Mouse (Mus musculus) embryonic fibroblast, embryonic 13.5 days (primary cell): ENCODE data around the gene Ldhc. TPM values are rescaled to one million over a fixed set of nuclear protein-coding genes. Genes with fewer than 3 reads are reported as not detected.

Experiments used
- H3K27ac ChIP-seq: 2 replicates; pipeline ENCODE4 v1.5.1; 2012; ENCODE audit warnings: low read length, control low read depth, inconsistent platforms; ENCODE audit not compliant: insufficient read depth
- H3K4me1 ChIP-seq: 2 replicates; pipeline ENCODE4 v1.6.1; 2011; ENCODE audit warnings: low read length; ENCODE audit not compliant: control insufficient read depth, insufficient read depth
- H3K4me3 ChIP-seq: 2 replicates; pipeline ENCODE4 v1.5.1; 2011; ENCODE audit warnings: mild to moderate bottlenecking, control low read depth, low read length; ENCODE audit not compliant: insufficient read depth
- CTCF ChIP-seq: IDR thresholded peaks from 2 replicates; pipeline ENCODE4 v1.5.1; 2011; ENCODE audit warnings: mild to moderate bottlenecking, control low read depth, low read length, moderate library complexity, borderline replicate concordance; ENCODE audit not compliant: insufficient read depth
- POLR2A ChIP-seq: IDR thresholded peaks from 2 replicates; pipeline ENCODE4 v1.6.1; 2011; ENCODE audit warnings: low read depth, mild to moderate bottlenecking, control low read depth, low read length, moderate library complexity
- polyA plus RNA-seq: library from polyadenylated mRNA; stranded (reverse); fragments of >200 nt; gene quantifications from 2 replicates; pipeline ENCODE4 v1.2.4, GENCODE M21; 2011; ENCODE audit warnings: low read depth; ENCODE audit not compliant: missing spikeins, insufficient read length

Ldhc gene
- polyA plus RNA-seq, 1 experiment = not detected

DNA sequence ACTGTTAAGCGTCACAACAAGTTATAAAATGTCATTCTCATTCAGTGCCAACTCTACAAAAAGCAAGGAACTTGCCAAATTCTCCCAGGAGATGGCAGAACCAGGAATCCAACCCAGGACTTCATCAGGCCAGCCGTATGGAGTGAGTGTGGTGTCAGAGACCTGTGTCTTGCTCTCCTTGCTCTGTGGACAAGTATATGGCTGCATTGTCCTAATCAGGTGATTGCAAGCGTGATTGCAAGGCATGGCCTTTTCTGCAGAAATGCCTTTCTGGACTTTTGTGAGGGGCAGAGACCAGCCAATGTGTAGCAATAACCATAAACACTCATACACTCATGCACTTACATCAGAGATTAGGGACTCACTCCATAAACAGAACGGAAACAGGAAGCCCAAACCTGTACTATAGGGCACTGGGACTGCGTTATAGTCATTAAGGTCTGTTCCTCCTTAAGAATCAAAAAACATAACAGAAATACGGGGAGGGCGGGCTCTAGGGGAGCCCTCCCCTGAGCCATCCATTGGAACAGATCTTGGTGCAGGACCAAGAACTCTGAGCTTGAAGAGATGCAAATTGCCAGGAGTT, 27.2 kb upstream of the Ldhc start:
- TF ChIP-seq CTCF (no peak), POLR2A (no peak)
- Histone ChIP-seq H3K27ac (no peak overlapping the region), H3K4me3 (no peak overlapping the region)

GRCm38 (mm10) chr7:46834994-46835610, 25.9 kb upstream of the Ldhc start:
- peaks cover 6% of the 10 kb centered on the region; the same call in 1 of the 2 replicates for H3K4me1 ChIP-seq
- H3K27ac ChIP-seq = no peak overlapping the region
- TF ChIP-seq POLR2A = no peak
- no peak for TF ChIP-seq CTCF
- H3K4me3 ChIP-seq = no peak overlapping the region

More for the DNA sequence above, 27.2 kb upstream of the Ldhc start:
- no peaks in the 10 kb centered on the region for H3K4me1 ChIP-seq

- Histone ChIP-seq H3K4me3 (no peak overlapping the region), H3K4me1 (peaks cover 6% of the 10 kb centered on the region; the same call in 1 of the 2 replicates), H3K27ac (no peak overlapping the region)
- TF ChIP-seq CTCF (no peak), POLR2A (no peak)
Measured at GRCm38 (mm10) chr7:46836357-46836756, 24.6 kb upstream of the Ldhc start.

- H3K4me1 ChIP-seq = peaks cover 6% of the 10 kb centered on the region; the same call in 1 of the 2 replicates
Measured at GRCm38 (mm10) chr7:46837073-46837472, 23.9 kb upstream of the Ldhc start.

GRCm38 (mm10) chr7:46838104-46838671, 22.8 kb upstream of the Ldhc start:
- TF ChIP-seq CTCF = no peak
- TF ChIP-seq POLR2A = peak; percentile 90

More at GRCm38 (mm10) chr7:46837073-46837472, 23.9 kb upstream of the Ldhc start:
- TF ChIP-seq CTCF (no peak), POLR2A (no peak)
- Histone ChIP-seq H3K4me3 (no peak overlapping the region), H3K27ac (no peak overlapping the region)

DNA sequence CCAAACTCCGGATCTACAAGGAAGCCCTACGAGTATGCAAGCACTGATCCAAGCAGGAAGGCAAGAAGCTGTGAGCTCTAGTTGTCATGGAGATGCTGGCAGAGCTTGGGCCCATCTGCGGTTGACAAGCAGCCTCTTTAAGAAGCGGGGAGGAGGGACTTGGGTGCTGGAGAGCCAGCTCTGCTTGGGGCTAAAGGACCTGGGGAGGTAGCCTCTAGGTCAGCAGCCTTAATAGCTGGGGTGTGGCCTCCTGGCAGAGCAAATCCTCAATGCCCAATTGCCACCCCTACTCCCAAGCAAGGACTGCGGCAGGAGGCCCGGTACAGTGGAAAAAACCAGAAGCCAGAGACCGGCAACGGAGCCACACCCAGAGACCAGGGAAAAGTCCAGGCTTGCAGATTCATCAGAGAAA, 22.1 kb upstream of the Ldhc start:
- H3K27ac ChIP-seq = peak overlapping the region; percentile 81
- H3K4me3 ChIP-seq = no peak overlapping the region
- TF ChIP-seq CTCF (no peak), POLR2A (peak; percentile 28)
- H3K4me1 ChIP-seq = peaks cover 6% of the 10 kb centered on the region; the same call in 1 of the 2 replicates

More at GRCm38 (mm10) chr7:46838104-46838671, 22.8 kb upstream of the Ldhc start:
- peak overlapping the region; percentile 88 for H3K27ac ChIP-seq
- no peak overlapping the region for H3K4me3 ChIP-seq
- peaks cover 6% of the 10 kb centered on the region; the same call in 1 of the 2 replicates for H3K4me1 ChIP-seq

DNA sequence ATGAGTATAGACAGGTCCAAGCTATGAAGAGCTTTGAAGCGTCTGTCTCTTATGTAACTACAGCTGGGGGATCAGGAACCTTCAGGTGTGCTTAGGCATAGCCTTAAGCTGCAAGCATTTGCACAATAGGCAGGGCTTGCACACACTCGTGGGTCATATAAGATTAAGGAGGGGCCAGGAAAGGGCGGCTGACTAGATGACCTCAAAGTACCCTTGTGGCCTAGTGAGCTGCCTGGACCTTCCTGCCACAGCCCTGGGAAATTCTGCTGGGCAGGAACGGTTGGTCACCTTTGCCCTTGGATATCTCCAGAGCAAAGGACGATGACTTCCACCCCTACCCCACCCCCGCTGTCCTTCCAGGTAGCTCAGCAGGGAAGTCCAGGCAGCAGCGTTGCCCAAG, 21.6 kb upstream of the Ldhc start:
- TF ChIP-seq CTCF = no peak
- TF ChIP-seq POLR2A = no peak
- Histone ChIP-seq H3K4me1 (peaks cover 6% of the 10 kb centered on the region; the same call in 1 of the 2 replicates), H3K4me3 (no peak overlapping the region), H3K27ac (peak overlapping the region; percentile 81)

DNA sequence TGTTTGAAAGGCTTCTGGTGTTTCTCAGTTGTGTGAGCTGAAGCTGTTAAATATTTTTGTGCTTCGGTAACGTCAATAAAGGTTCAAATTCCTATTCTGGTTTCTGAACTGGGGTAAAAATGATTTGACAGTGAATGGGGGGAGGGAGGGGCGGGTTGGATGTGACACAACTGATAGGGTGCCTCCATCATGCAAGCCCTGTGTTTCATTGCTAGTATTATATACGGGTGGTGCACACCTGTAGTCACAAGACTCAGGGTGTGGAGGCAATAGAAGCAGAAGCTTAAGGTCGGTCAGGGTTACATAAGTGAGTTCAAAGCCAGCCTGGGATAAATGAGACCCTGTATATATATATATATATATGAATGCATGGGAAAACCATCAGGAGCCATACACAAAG, 21.1 kb upstream of the Ldhc start:
- TF ChIP-seq POLR2A = no peak
- TF ChIP-seq CTCF = no peak
- Histone ChIP-seq H3K4me3 (no peak overlapping the region), H3K4me1 (peaks cover 9% of the 10 kb centered on the region), H3K27ac (no peak overlapping the region)

DNA sequence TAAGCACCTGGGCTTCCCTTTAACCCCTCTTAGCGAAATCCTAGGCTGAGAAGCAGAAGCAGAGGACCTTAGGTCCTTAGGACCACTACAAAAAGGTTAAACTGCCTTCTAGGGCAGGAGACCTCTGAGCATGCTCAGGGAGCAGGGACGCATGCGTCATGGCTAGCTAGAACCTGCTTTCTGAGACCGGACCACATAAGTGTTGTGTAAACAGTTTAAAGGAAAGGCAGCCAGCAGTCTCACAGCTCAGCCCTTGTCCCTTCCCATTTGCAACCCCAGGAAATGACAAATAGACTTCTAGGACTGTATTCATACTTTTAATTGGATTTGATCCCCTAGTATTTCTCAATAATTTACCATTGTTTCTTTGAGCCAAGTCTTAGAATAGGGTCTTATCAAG, 20.7 kb upstream of the Ldhc start:
- no peak overlapping the region for H3K27ac ChIP-seq
- TF ChIP-seq CTCF (no peak), POLR2A (no peak)

GRCm38 (mm10) chr7:46840787-46841525, 20.0 kb upstream of the Ldhc start, which contains the start of gene Ldha:
Gene Ldha, plus strand, starts transcription at chr7:46841475.
- Histone ChIP-seq H3K27ac (no peak within 1 kb of the TSS), H3K4me1 (peaks cover 11% of the 10 kb centered on the region), H3K4me3 (no peak within 1 kb of the TSS)
- no peak for TF ChIP-seq CTCF
- TF ChIP-seq POLR2A = no peak

More for the DNA sequence above, 20.7 kb upstream of the Ldhc start:
- Histone ChIP-seq H3K4me1 (peaks cover 11% of the 10 kb centered on the region), H3K4me3 (no peak overlapping the region)
